8 mouse cellular contexts compared by ENCODE assay signal in the genomic region with DNA sequence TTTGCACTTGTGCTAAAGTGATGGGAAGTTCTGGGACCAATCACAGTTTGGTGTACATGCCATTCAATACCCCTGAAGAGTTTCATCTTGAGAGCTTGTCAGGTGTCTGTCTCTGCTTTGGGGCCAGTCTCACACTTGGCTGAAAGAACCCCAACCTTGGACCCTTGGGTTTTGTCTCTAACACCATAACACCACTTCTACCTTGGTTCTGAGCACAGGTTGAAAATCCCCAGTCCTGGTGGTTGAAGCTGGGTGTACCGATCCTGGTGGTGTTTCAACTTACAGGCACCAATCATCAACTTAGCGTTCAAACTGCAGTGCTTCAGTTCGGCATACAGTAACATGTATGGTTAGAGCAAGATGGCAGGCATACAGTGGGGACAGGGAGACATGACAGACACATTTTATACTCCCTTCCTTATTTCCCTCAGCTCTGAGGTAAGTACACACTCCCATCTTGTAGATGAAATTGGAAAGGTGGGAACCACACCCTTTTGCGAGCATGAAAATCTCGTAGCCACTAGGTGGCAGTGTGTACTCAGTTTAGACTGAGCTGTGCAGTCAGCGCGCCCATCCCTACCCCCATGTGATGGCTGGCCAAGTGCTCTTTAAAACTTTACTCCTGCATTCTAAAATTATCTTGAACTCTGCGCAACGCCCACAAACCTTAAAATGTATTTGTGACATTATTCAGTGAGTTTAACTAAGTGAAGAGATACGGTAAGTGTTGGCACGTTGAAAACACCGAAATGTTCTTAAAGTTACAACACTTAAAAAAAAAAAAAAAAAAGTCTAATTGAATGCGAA. TPM values are rescaled to one million over a fixed set of nuclear protein-coding genes. Genes with fewer than 3 reads are reported as not detected.
DNase-seq lines count a peak whose midpoint lies in the region; ATAC-seq and TF ChIP-seq lines count a peak whose summit lies in the region.

No protein-coding gene starts in this region.

- no peak for TF ChIP-seq EP300 in lung, postnatal 0 days (IDR thresholded peaks at IDR 0.05)

- H3K4me3 ChIP-seq in forebrain, postnatal 0 days (ENCODE audit: low read depth, low read length), result no peak overlapping the region
- H3K4me3 ChIP-seq in hindbrain, embryonic 11.5 days (ENCODE audit: low read depth, low read length), result no peak overlapping the region
- no peak overlapping the region for H3K4me3 ChIP-seq in lung, postnatal 0 days (ENCODE audit: low read depth, low read length)

- no peaks in the 10 kb centered on the region for H3K9me3 ChIP-seq in forebrain, postnatal 0 days (ENCODE audit: low read length)
- H3K9me3 ChIP-seq in hindbrain, embryonic 11.5 days (ENCODE audit: control insufficient read depth, low read length), result no peaks in the 10 kb centered on the region
- H3K9me3 ChIP-seq in lung, postnatal 0 days (ENCODE audit: low read length), result no peaks in the 10 kb centered on the region

- ATAC-seq in forebrain, postnatal 0 days, result peak; percentile 87
- peak; percentile 60; the same call in 1 of the 2 replicates for ATAC-seq in hindbrain, embryonic 11.5 days (ENCODE audit: low FRiP score)
- peak; percentile 87 for ATAC-seq in lung, postnatal 0 days

- H3K4me1 ChIP-seq in forebrain, postnatal 0 days (ENCODE audit: insufficient read depth), result no peaks in the 10 kb centered on the region
- H3K4me1 ChIP-seq in hindbrain, embryonic 11.5 days (replicated peaks; ENCODE audit: control insufficient read depth, insufficient read depth, low read length), result 0 out of 2 replicates have a peak, but pooled peaks cover 2% of the 10 kb centered on the region
- H3K4me1 ChIP-seq in lung, postnatal 0 days (ENCODE audit: insufficient read depth, low read depth, low read length), result no peaks in the 10 kb centered on the region

- peaks cover 16% of the 10 kb centered on the region; the same call in 1 of the 2 replicates for H3K27me3 ChIP-seq in forebrain, postnatal 0 days (ENCODE audit: insufficient read depth, low read length)
- H3K27me3 ChIP-seq in hindbrain, embryonic 11.5 days (ENCODE audit: control insufficient read depth, insufficient read depth, low read length), result peaks cover 9% of the 10 kb centered on the region
- H3K27me3 ChIP-seq in lung, postnatal 0 days (replicated peaks; ENCODE audit: insufficient read depth, low read length), result no peaks in the 10 kb centered on the region

- H3K9ac ChIP-seq in forebrain, postnatal 0 days, result no peak overlapping the region
- H3K9ac ChIP-seq in hindbrain, embryonic 11.5 days (ENCODE audit: low read depth, low read length), result no peak overlapping the region
- no peak overlapping the region for H3K9ac ChIP-seq in lung, postnatal 0 days (replicated peaks; ENCODE audit: low read depth)

- H3K36me3 ChIP-seq in forebrain, postnatal 0 days (ENCODE audit: insufficient read depth), result no peaks in the 10 kb centered on the region
- H3K36me3 ChIP-seq in hindbrain, embryonic 11.5 days (ENCODE audit: control insufficient read depth, insufficient read depth, low read length), result no peaks in the 10 kb centered on the region
- H3K36me3 ChIP-seq in lung, postnatal 0 days (ENCODE audit: insufficient read depth, low read length), result no peaks in the 10 kb centered on the region

- DNase-seq in MN1 (ENCODE audit: low spot score), result peak; percentile 81
- DNase-seq in cerebellum, adult 11-12 months, result peak; percentile 29
- DNase-seq in forebrain, postnatal 0 days, result peak; percentile 88
- peak; percentile 88 for DNase-seq in hindbrain, embryonic 11.5 days (ENCODE audit: low spot score)
- DNase-seq in layer of hippocampus, adult 9-10 months (ENCODE audit: low spot score), result peak; percentile 46
- DNase-seq in lung, postnatal 0 days (ENCODE audit: low spot score), result peak; percentile 88
- DNase-seq in retina, adult 2 months (ENCODE audit: low read depth, low spot score), result peak; percentile 42
- DNase-seq in thymus, postnatal 25 days, result peak; percentile 59

- TF ChIP-seq CTCF in forebrain, postnatal 0 days (IDR thresholded peaks at IDR 0.05; ENCODE audit: low read depth), result peak; percentile 92
- TF ChIP-seq CTCF in lung, postnatal 0 days (IDR thresholded peaks at IDR 0.05), result peak; percentile 91

- H3K4me2 ChIP-seq in forebrain, postnatal 0 days (ENCODE audit: low read depth), result no peak overlapping the region
- no peak overlapping the region for H3K4me2 ChIP-seq in hindbrain, embryonic 11.5 days (replicated peaks; ENCODE audit: low read depth, low read length)
- H3K4me2 ChIP-seq in lung, postnatal 0 days (replicated peaks; ENCODE audit: low read depth, low read length), result no peak overlapping the region

- no peak overlapping the region for H3K27ac ChIP-seq in forebrain, postnatal 0 days (ENCODE audit: low read depth, low read length)
- no peak overlapping the region for H3K27ac ChIP-seq in hindbrain, embryonic 11.5 days (ENCODE audit: low read depth, low read length)
- H3K27ac ChIP-seq in lung, postnatal 0 days (ENCODE audit: low read length), result no peak overlapping the region

- WGBS in forebrain, postnatal 0 days, result 33% methylated on average over 13 of the region's 13 CpGs
- 34% methylated on average over 13 of the region's 13 CpGs for WGBS in hindbrain, embryonic 11.5 days
- WGBS in lung, postnatal 0 days, result 17% methylated on average over 13 of the region's 13 CpGs

RNA-seq across cellular contexts. Expression of a gene that starts 30.7 kb away (rescaled TPM):
- 925 and 1,077 TPM in 2 replicates for total RNA-seq in forebrain, postnatal 0 days (2014; rRNA removed)
- polyA plus RNA-seq in forebrain, postnatal 0 days (2015; fragmentation: Nextera tagmentation; extraction: Ambion mirVana), result 945 and 997 TPM in 2 replicates
- polyA plus RNA-seq in hindbrain, embryonic 11.5 days (2014; fragmentation: Nextera tagmentation; extraction: Ambion mirVana), result 486 and 529 TPM in 2 replicates
- 292 and 307 TPM in 2 replicates for polyA plus RNA-seq in lung, postnatal 0 days (2015; fragmentation: Nextera tagmentation; extraction: Ambion mirVana)

RNA-seq across cellular contexts. Expression of a gene that starts 52.7 kb away (rescaled TPM):
- 0.90 and 0.92 TPM in 2 replicates for total RNA-seq in forebrain, postnatal 0 days (2014; rRNA removed)
- 0.81 and 1.4 TPM in 2 replicates for polyA plus RNA-seq in forebrain, postnatal 0 days (2015; fragmentation: Nextera tagmentation; extraction: Ambion mirVana)
- polyA plus RNA-seq in hindbrain, embryonic 11.5 days (2014; fragmentation: Nextera tagmentation; extraction: Ambion mirVana), result 0.60 and 1.1 TPM in 2 replicates
- polyA plus RNA-seq in lung, postnatal 0 days (2015; fragmentation: Nextera tagmentation; extraction: Ambion mirVana), result not detected in 2 replicates

Comparison
In these comparisons a context has a peak if more than half of its experiments do, and no peak if none do; other contexts are left out.
1. DNase-seq: peak in every context shown above with its lines; median percentile 88 in forebrain, postnatal 0 days; 88 in hindbrain, embryonic 11.5 days; 88 in lung, postnatal 0 days; 81 in MN1; 59 in thymus, postnatal 25 days; 46 in layer of hippocampus, adult 9-10 months; 42 in retina, adult 2 months; 29 in cerebellum, adult 11-12 months.